Mouse (Mus musculus) stomach, postnatal 0 days (tissue): ENCODE measurements around the gene Psap.

ENCODE experiments used
- CTCF ChIP-seq: IDR thresholded peaks from 2 replicates; pipeline ENCODE4 v1.5.1; 2016; ENCODE audit warnings: antibody characterized with exemption, low read depth, mild to moderate bottlenecking, moderate library complexity
- EP300 ChIP-seq: optimal IDR thresholded peaks from 2 replicates; pipeline ENCODE3; 2016; ENCODE audit warnings: antibody characterized with exemption

GRCm38 (mm10) chr10:60351248-60351647 is 73.8 kb downstream of the Psap start:
- TF ChIP-seq CTCF (no peak), EP300 (no peak)
